Mouse (Mus musculus): Measurements from ENCODE around the gene Lmntd1.

DNA sequence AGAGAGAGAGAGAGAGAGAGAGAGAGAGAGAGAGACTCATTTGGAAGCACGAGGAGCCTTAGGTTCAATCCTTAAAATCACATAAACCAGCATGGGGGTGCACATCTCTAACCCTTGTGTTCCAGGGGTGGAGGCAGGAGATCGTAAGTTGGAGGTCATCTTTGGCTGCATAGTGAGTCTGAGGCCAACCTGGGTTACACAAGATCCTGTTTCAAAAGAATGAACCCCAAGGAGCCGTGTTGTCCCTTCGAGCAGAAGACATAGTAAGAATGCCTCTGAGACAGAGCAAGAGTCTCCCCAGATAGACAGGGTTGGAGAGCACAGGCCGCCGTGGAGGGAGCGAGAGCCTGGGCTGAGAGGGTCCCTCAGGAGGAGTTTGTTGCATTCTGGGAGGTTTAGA, 291.9 kb downstream of the Lmntd1 start:
- TF ChIP-seq CTCF (IDR thresholded peaks at IDR 0.05; ENCODE audit: extremely low read depth, insufficient read length, insufficient replicate concordance, low read depth, low read length), result no peak
- no peak for TF ChIP-seq POLR2A (IDR thresholded peaks at IDR 0.05; ENCODE audit: low read depth, low read length)

Data from small intestine, adult 2 months (tissue).